Mouse (Mus musculus) lung, embryonic 16.5 days (tissue): ENCODE data around the gene Clk1. TPM values are rescaled to one million over a fixed set of nuclear protein-coding genes. Genes with fewer than 3 reads are reported as not detected.
A peak's percentile ranks its signal among the peaks of the same experiment; 100 is the strongest.

Experiments
- ATAC-seq: fragments of 200-750 bp; cut with Nextera tagmentation; 2 replicates; pipeline ENCODE4 v1.8.0; 2017; ENCODE audit warnings: low read depth, mild to moderate bottlenecking, moderate library complexity
- H3K27ac ChIP-seq: fragments of 300-500 bp; sonication (generic); 2 replicates; pipeline ENCODE4 v1.5.1; 2014; ENCODE audit warnings: mild to moderate bottlenecking, control low read depth, low read length
- H3K27me3 ChIP-seq: fragments of 300-500 bp; sonication (generic); 2 replicates; pipeline ENCODE4 v1.6.1; 2014; ENCODE audit warnings: low read depth, low read length, mixed read lengths; ENCODE audit not compliant: control insufficient read depth, insufficient read depth
- H3K36me3 ChIP-seq: fragments of 300-500 bp; sonication (generic); 2 replicates; pipeline ENCODE4 v1.6.1; 2014; ENCODE audit warnings: low read length; ENCODE audit not compliant: control insufficient read depth, insufficient read depth
- H3K4me1 ChIP-seq: fragments of 300-500 bp; sonication (generic); replicated peaks from 2 replicates; pipeline ENCODE4 v1.6.1; 2014; ENCODE audit warnings: low read length, mixed read lengths; ENCODE audit not compliant: control insufficient read depth, insufficient read depth
- H3K4me2 ChIP-seq: fragments of 300-500 bp; sonication (generic); 2 replicates; pipeline ENCODE4 v1.6.1; 2014; ENCODE audit warnings: low read depth, low read length, control low read depth
- H3K4me3 ChIP-seq: fragments of 300-500 bp; sonication (generic); 2 replicates; pipeline ENCODE4 v1.5.1; 2014; ENCODE audit warnings: mild to moderate bottlenecking, low read length, control low read depth
- H3K9ac ChIP-seq: fragments of 300-500 bp; sonication (generic); 2 replicates; pipeline ENCODE4 v1.6.1; 2014; ENCODE audit warnings: low read length, control low read depth
- H3K9me3 ChIP-seq: fragments of 300-500 bp; sonication (generic); 2 replicates; pipeline ENCODE4 v1.6.1; 2016; ENCODE audit warnings: low read length; ENCODE audit not compliant: control insufficient read depth
- WGBS: fragments of 180-500 bp; shearing (Covaris S2); extraction: QIAGEN DNeasy Blood & Tissue Kit; methylation state at CpG from one replicate; pipeline ENCODE4 v1.1.7; 2014; 5-methylcytosine and 5-hydroxymethylcytosine counted together
- polyA plus RNA-seq: library from polyadenylated mRNA; unstranded; fragments of >200 nt; fragmentation: Nextera tagmentation; extraction: Ambion mirVana; gene quantifications from 2 replicates; pipeline ENCODE4 v1.2.1, GENCODE M21; 2015

Clk1 gene
- polyA plus RNA-seq: 205 and 227 TPM in 2 replicates

- under 1% methylated on average over 79 of the region's 79 CpGs for WGBS
- ATAC-seq: peak; percentile 97
- H3K9ac ChIP-seq: peak within 1 kb of the TSS; percentile 100
Measured at GRCm38 (mm10) chr1:58423371-58424248, at the start of gene Clk1. Gene Clk1, minus strand, starts transcription at chr1:58424066.

GRCm38 (mm10) chr1:58465561-58465960 lies 41.7 kb upstream of the Clk1 start:
- WGBS: 86% methylated on average over 4 of the region's 4 CpGs
- H3K27ac ChIP-seq: no peak overlapping the region
- H3K4me1 ChIP-seq: no peaks in the 10 kb centered on the region
- H3K9me3 ChIP-seq: no peaks in the 10 kb centered on the region
- no peak overlapping the region for H3K9ac ChIP-seq
- no peak for ATAC-seq
- H3K4me2 ChIP-seq: no peak overlapping the region
- peaks cover 31% of the 10 kb centered on the region for H3K36me3 ChIP-seq
- no peak overlapping the region for H3K4me3 ChIP-seq
- no peaks in the 10 kb centered on the region for H3K27me3 ChIP-seq

More at GRCm38 (mm10) chr1:58423371-58424248, at the start of gene Clk1:
- Histone ChIP-seq H3K27me3 (no peaks in the 10 kb centered on the region), H3K4me2 (peak within 1 kb of the TSS; percentile 89), H3K4me3 (peak within 1 kb of the TSS; percentile 93), H3K36me3 (peaks cover 23% of the 10 kb centered on the region), H3K4me1 (peaks cover 17% of the 10 kb centered on the region), H3K9me3 (no peaks in the 10 kb centered on the region), H3K27ac (peak within 1 kb of the TSS; percentile 99)

- no peak overlapping the region for H3K4me3 ChIP-seq
- peaks cover 32% of the 10 kb centered on the region for H3K36me3 ChIP-seq
- H3K4me1 ChIP-seq: no peaks in the 10 kb centered on the region
- no peak overlapping the region for H3K4me2 ChIP-seq
- no peaks in the 10 kb centered on the region for H3K27me3 ChIP-seq
- ATAC-seq: no peak
- no peak overlapping the region for H3K27ac ChIP-seq
- H3K9me3 ChIP-seq: no peaks in the 10 kb centered on the region
- whole genome bisulfite sequencing: 86% methylated on average over 4 of the region's 4 CpGs
- no peak overlapping the region for H3K9ac ChIP-seq
Measured at GRCm38 (mm10) chr1:58465042-58465441, 41.2 kb upstream of the Clk1 start.

GRCm38 (mm10) chr1:58463935-58464334 lies 40.1 kb upstream of the Clk1 start:
- no peak for ATAC-seq
- Histone ChIP-seq H3K27me3 (no peaks in the 10 kb centered on the region), H3K4me3 (no peak overlapping the region), H3K4me1 (no peaks in the 10 kb centered on the region), H3K27ac (no peak overlapping the region), H3K36me3 (peaks cover 24% of the 10 kb centered on the region), H3K9ac (no peak overlapping the region), H3K4me2 (no peak overlapping the region), H3K9me3 (no peaks in the 10 kb centered on the region)
- WGBS: 77% methylated on average over 2 of the region's 2 CpGs

GRCm38 (mm10) chr1:58460566-58460965 lies 36.7 kb upstream of the Clk1 start:
- Histone ChIP-seq H3K27me3 (no peaks in the 10 kb centered on the region), H3K4me3 (no peak overlapping the region), H3K4me1 (no peaks in the 10 kb centered on the region), H3K9ac (no peak overlapping the region), H3K36me3 (peaks cover 45% of the 10 kb centered on the region), H3K4me2 (no peak overlapping the region), H3K9me3 (no peaks in the 10 kb centered on the region), H3K27ac (no peak overlapping the region)
- no peak for ATAC-seq
- 88% methylated on average over 3 of the region's 3 CpGs for WGBS

- 70% methylated on average over 2 of the region's 2 CpGs for WGBS
- Histone ChIP-seq H3K4me2 (no peak overlapping the region), H3K4me1 (no peaks in the 10 kb centered on the region), H3K27ac (no peak overlapping the region), H3K9ac (no peak overlapping the region), H3K36me3 (peaks cover 40% of the 10 kb centered on the region), H3K27me3 (no peaks in the 10 kb centered on the region), H3K4me3 (no peak overlapping the region), H3K9me3 (no peaks in the 10 kb centered on the region)
- ATAC-seq: no peak
Measured at GRCm38 (mm10) chr1:58458867-58459266, 35.0 kb upstream of the Clk1 start.

GRCm38 (mm10) chr1:58458175-58458574 lies 34.3 kb upstream of the Clk1 start:
- Histone ChIP-seq H3K36me3 (peaks cover 42% of the 10 kb centered on the region), H3K27ac (no peak overlapping the region)
- WGBS: 89% methylated on average over 5 of the region's 5 CpGs

GRCm38 (mm10) chr1:58454316-58454715 lies 30.4 kb upstream of the Clk1 start:
- no peak for ATAC-seq
- Histone ChIP-seq H3K36me3 (peaks cover 43% of the 10 kb centered on the region), H3K9ac (no peak overlapping the region), H3K27me3 (no peaks in the 10 kb centered on the region), H3K27ac (no peak overlapping the region), H3K4me1 (no peaks in the 10 kb centered on the region), H3K4me3 (no peak overlapping the region), H3K4me2 (no peak overlapping the region), H3K9me3 (no peaks in the 10 kb centered on the region)
- WGBS: 81% methylated on average over 6 of the region's 6 CpGs

More at GRCm38 (mm10) chr1:58458175-58458574, 34.3 kb upstream of the Clk1 start:
- no peaks in the 10 kb centered on the region for H3K4me1 ChIP-seq
- H3K4me3 ChIP-seq: no peak overlapping the region
- no peak for ATAC-seq
- no peaks in the 10 kb centered on the region for H3K9me3 ChIP-seq
- H3K9ac ChIP-seq: no peak overlapping the region
- no peaks in the 10 kb centered on the region for H3K27me3 ChIP-seq
- no peak overlapping the region for H3K4me2 ChIP-seq

GRCm38 (mm10) chr1:58448396-58448795 lies 24.5 kb upstream of the Clk1 start:
- no peak overlapping the region for H3K4me2 ChIP-seq
- H3K4me1 ChIP-seq: peaks cover 19% of the 10 kb centered on the region
- no peak overlapping the region for H3K9ac ChIP-seq
- H3K27ac ChIP-seq: no peak overlapping the region
- no peaks in the 10 kb centered on the region for H3K27me3 ChIP-seq
- H3K9me3 ChIP-seq: no peaks in the 10 kb centered on the region
- WGBS: 61% methylated on average over 7 of the region's 7 CpGs
- peaks cover 16% of the 10 kb centered on the region for H3K36me3 ChIP-seq
- ATAC-seq: no peak
- no peak overlapping the region for H3K4me3 ChIP-seq
